Mouse (Mus musculus) lung, postnatal 0 days (tissue): ENCODE results near the gene Il10rb.

Experiments
- CTCF ChIP-seq: IDR thresholded peaks from 2 replicates; pipeline ENCODE4 v1.5.1; 2016; ENCODE audit warnings: antibody characterized with exemption, mild to moderate bottlenecking
- EP300 ChIP-seq: IDR thresholded peaks from 2 replicates; pipeline ENCODE4 v1.6.1; 2016; ENCODE audit warnings: antibody characterized with exemption, mild to moderate bottlenecking, control low read depth

GRCm38 (mm10) chr16:91380151-91380550 lies 25.8 kb upstream of the Il10rb start:
- no peak for TF ChIP-seq CTCF
- no peak for TF ChIP-seq EP300
